Mouse (Mus musculus): ENCODE data around the gene Gfra1. TPM values are rescaled to one million over a fixed set of nuclear protein-coding genes. Genes with fewer than 3 reads are reported as not detected.

Gene Gfra1
- polyA plus RNA-seq, 1 experiment from 2014 or later = 9.1 TPM

- no peak overlapping the region for H3K4me2 ChIP-seq
- H3K4me1 ChIP-seq = peaks cover 25% of the 10 kb centered on the region; the same call in 1 of the 2 replicates
- H3K27ac ChIP-seq = no peak overlapping the region
- no peaks in the 10 kb centered on the region for H3K36me3 ChIP-seq
- no peak for ATAC-seq
- H3K9me3 ChIP-seq (replicated peaks) = no peaks in the 10 kb centered on the region
- no peak overlapping the region for H3K4me3 ChIP-seq
- WGBS (ENCODE audit: insufficient replicate concordance) = 70% methylated on average over 4 of the region's 4 CpGs
- no peaks in the 10 kb centered on the region; the same call in 1 of the 2 replicates for H3K27me3 ChIP-seq (replicated peaks)
- H3K9ac ChIP-seq = no peak overlapping the region
These were observed 16.9 kb downstream of the Gfra1 start for GRCm38 (mm10) chr19:58438762-58439161.

DNA sequence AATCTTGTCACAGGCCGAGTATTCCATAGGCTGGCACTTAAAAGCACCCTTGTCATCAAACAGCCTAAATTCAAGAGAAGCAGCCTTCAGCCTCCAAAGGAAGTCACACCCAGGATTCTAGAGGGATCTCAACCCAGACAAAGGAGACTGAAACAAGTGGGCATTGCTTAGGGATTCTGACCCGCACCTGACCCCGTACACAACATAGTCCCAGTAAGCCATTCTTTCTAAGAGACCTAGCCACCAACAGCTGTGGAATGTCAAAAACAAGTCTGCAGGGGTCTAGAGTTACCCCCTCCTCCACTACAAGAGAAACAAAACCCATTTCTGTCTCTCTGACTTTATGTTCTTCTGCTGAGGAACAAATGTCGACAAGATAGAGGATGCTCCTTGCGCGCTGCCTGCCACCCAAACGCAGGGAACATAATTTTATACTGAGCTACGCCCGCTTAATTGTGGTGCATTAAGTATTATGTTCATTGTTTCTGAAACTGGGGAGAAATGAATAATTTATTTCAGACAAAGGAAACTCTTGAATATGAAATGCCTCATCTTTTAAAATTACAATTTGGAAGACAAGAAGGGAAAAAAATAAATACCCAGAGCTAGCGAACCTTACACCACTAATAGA, 18.2 kb downstream of the Gfra1 start:
- no peak for ATAC-seq
- Histone ChIP-seq H3K36me3 (no peaks in the 10 kb centered on the region), H3K4me3 (no peak overlapping the region), H3K4me1 (peaks cover 18% of the 10 kb centered on the region; the same call in 1 of the 2 replicates), H3K9me3 (replicated peaks) (no peaks in the 10 kb centered on the region), H3K9ac (no peak overlapping the region), H3K27me3 (replicated peaks) (no peaks in the 10 kb centered on the region; the same call in 1 of the 2 replicates), H3K27ac (no peak overlapping the region), H3K4me2 (no peak overlapping the region)
- WGBS (ENCODE audit: insufficient replicate concordance) = 71% methylated on average over 10 of the region's 10 CpGs

GRCm38 (mm10) chr19:58436874-58437273, 18.8 kb downstream of the Gfra1 start:
- H3K9ac ChIP-seq = no peak overlapping the region
- no peak for ATAC-seq
- peaks cover 12% of the 10 kb centered on the region; the same call in 1 of the 2 replicates for H3K4me1 ChIP-seq
- no peak overlapping the region for H3K4me2 ChIP-seq
- H3K4me3 ChIP-seq = no peak overlapping the region
- 47% methylated on average over 3 of the region's 3 CpGs for WGBS (ENCODE audit: insufficient replicate concordance)
- no peaks in the 10 kb centered on the region for H3K36me3 ChIP-seq
- no peaks in the 10 kb centered on the region for H3K9me3 ChIP-seq (replicated peaks)
- H3K27ac ChIP-seq = no peak overlapping the region
- H3K27me3 ChIP-seq (replicated peaks) = no peaks in the 10 kb centered on the region

DNA sequence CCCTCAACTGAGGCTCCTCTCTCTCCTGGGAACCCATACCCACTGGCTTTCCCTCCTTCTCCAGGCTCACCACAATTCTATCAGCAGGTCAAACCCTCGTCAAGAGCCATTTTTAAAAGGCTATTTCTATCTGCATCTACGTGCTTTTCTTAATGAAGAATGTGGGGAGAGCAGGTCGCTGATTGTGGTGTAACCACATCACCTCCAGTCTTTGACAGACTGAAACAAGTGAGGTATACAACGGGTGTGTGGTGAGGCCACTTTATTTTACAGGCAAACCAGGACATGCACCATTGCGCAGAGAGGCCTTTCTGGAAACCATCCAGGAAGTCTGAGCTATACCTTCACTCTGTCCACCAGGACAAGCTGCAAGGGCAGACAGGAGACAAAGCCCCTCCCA, 19.8 kb downstream of the Gfra1 start:
- Histone ChIP-seq H3K4me2 (no peak overlapping the region), H3K9me3 (replicated peaks) (no peaks in the 10 kb centered on the region), H3K36me3 (no peaks in the 10 kb centered on the region), H3K27me3 (replicated peaks) (no peaks in the 10 kb centered on the region), H3K4me1 (0 out of 2 replicates have a peak, but pooled peaks cover 10% of the 10 kb centered on the region), H3K4me3 (no peak overlapping the region), H3K27ac (no peak overlapping the region), H3K9ac (no peak overlapping the region)
- no peak for ATAC-seq
- 56% methylated on average over 5 of the region's 5 CpGs for WGBS (ENCODE audit: insufficient replicate concordance)

DNA sequence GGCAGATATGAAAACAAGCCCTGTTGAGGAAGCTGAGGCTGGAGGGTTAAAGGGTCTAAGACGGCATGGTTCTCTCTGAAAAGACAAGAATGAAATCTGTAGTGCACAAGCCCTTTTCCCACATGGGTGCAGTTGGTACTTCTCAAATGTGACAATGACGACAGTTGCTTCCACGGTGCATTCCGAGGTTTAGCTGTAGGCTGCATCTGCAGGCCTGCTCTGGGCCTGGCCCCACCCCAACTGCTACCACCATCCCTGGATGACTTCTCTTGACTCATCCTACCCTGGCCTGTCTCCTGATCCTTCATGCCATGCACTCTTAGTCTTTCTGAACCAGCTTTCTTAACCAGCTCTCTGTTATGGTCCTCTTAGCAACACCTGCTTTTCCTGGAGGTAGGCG, 22.9 kb downstream of the Gfra1 start:
- H3K4me1 ChIP-seq = 0 out of 2 replicates have a peak, but pooled peaks cover 7% of the 10 kb centered on the region
- H3K4me2 ChIP-seq = no peak overlapping the region
- WGBS (ENCODE audit: insufficient replicate concordance) = 54% methylated on average over 5 of the region's 5 CpGs
- H3K27ac ChIP-seq = no peak overlapping the region
- H3K36me3 ChIP-seq = no peaks in the 10 kb centered on the region
- H3K9me3 ChIP-seq (replicated peaks) = no peaks in the 10 kb centered on the region
- no peak for ATAC-seq
- H3K27me3 ChIP-seq (replicated peaks) = no peaks in the 10 kb centered on the region
- no peak overlapping the region for H3K4me3 ChIP-seq
- H3K9ac ChIP-seq = no peak overlapping the region

GRCm38 (mm10) chr19:58428546-58428945, 27.2 kb downstream of the Gfra1 start:
- no peaks in the 10 kb centered on the region for H3K4me1 ChIP-seq
- H3K9me3 ChIP-seq (replicated peaks) = no peaks in the 10 kb centered on the region
- H3K27me3 ChIP-seq (replicated peaks) = no peaks in the 10 kb centered on the region
- H3K9ac ChIP-seq = no peak overlapping the region
- WGBS (ENCODE audit: insufficient replicate concordance) = 56% methylated on average over 4 of the region's 4 CpGs
- no peak overlapping the region for H3K27ac ChIP-seq
- ATAC-seq = no peak
- no peak overlapping the region for H3K4me3 ChIP-seq
- H3K4me2 ChIP-seq = no peak overlapping the region
- H3K36me3 ChIP-seq = no peaks in the 10 kb centered on the region

- H3K9ac ChIP-seq = no peak overlapping the region
- WGBS (ENCODE audit: insufficient replicate concordance) = 72% methylated on average over 2 of the region's 2 CpGs
- no peaks in the 10 kb centered on the region for H3K9me3 ChIP-seq (replicated peaks)
- H3K4me2 ChIP-seq = no peak overlapping the region
- H3K36me3 ChIP-seq = no peaks in the 10 kb centered on the region
- H3K27ac ChIP-seq = no peak overlapping the region
- H3K27me3 ChIP-seq (replicated peaks) = no peaks in the 10 kb centered on the region
- ATAC-seq = no peak
- H3K4me1 ChIP-seq = no peaks in the 10 kb centered on the region
- H3K4me3 ChIP-seq = no peak overlapping the region
These were observed 28.4 kb downstream of the Gfra1 start for GRCm38 (mm10) chr19:58427348-58427747.

- WGBS (ENCODE audit: insufficient replicate concordance) = 59% methylated on average over 2 of the region's 2 CpGs
These were observed 30.8 kb downstream of the Gfra1 start for GRCm38 (mm10) chr19:58424928-58425327.

GRCm38 (mm10) chr19:58424179-58424578, 31.5 kb downstream of the Gfra1 start:
- Histone ChIP-seq H3K27me3 (replicated peaks) (no peaks in the 10 kb centered on the region), H3K4me2 (no peak overlapping the region), H3K9ac (no peak overlapping the region), H3K36me3 (no peaks in the 10 kb centered on the region), H3K4me3 (no peak overlapping the region), H3K27ac (no peak overlapping the region), H3K4me1 (no peaks in the 10 kb centered on the region), H3K9me3 (replicated peaks) (no peaks in the 10 kb centered on the region)
- WGBS (ENCODE audit: insufficient replicate concordance) = 58% methylated on average over 3 of the region's 3 CpGs
- no peak for ATAC-seq

More at GRCm38 (mm10) chr19:58424928-58425327, 30.8 kb downstream of the Gfra1 start:
- Histone ChIP-seq H3K9me3 (replicated peaks) (no peaks in the 10 kb centered on the region), H3K4me1 (no peaks in the 10 kb centered on the region), H3K27me3 (replicated peaks) (no peaks in the 10 kb centered on the region), H3K4me3 (no peak overlapping the region), H3K36me3 (no peaks in the 10 kb centered on the region), H3K9ac (no peak overlapping the region), H3K27ac (no peak overlapping the region), H3K4me2 (no peak overlapping the region)
- ATAC-seq = no peak

- Histone ChIP-seq H3K27me3 (replicated peaks) (no peaks in the 10 kb centered on the region), H3K4me2 (no peak overlapping the region), H3K4me3 (no peak overlapping the region), H3K4me1 (no peaks in the 10 kb centered on the region), H3K9me3 (replicated peaks) (no peaks in the 10 kb centered on the region), H3K36me3 (no peaks in the 10 kb centered on the region), H3K9ac (no peak overlapping the region), H3K27ac (no peak overlapping the region)
- no peak for ATAC-seq
- WGBS (ENCODE audit: insufficient replicate concordance) = 56% methylated on average over 4 of the region's 4 CpGs
These were observed 32.7 kb downstream of the Gfra1 start for GRCm38 (mm10) chr19:58422916-58423493.

DNA sequence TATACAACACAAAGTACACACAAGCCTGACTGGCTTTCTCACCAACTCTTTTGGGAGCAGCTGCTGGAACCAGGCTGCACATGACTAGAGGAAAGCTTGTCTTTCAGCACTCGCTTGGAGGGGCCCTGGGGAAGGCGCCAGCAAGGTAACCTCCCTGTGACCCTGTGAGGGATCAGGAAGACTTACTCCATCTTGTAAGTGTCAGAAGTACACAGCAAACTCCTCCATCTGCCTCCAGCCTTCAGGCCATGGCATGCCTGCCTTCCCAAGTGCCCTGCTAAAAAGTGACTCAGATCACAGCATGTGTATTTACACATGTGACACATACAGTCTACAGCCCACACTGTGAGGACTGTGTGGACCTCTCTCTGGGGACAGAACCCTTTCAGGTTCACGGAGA, 36.0 kb downstream of the Gfra1 start:
- Histone ChIP-seq H3K9me3 (replicated peaks) (no peaks in the 10 kb centered on the region), H3K27ac (no peak overlapping the region), H3K4me2 (no peak overlapping the region), H3K27me3 (replicated peaks) (no peaks in the 10 kb centered on the region), H3K36me3 (0 out of 2 replicates have a peak, but pooled peaks cover 3% of the 10 kb centered on the region), H3K9ac (no peak overlapping the region), H3K4me1 (no peaks in the 10 kb centered on the region), H3K4me3 (no peak overlapping the region)
- WGBS (ENCODE audit: insufficient replicate concordance) = 48% methylated on average over 3 of the region's 3 CpGs
- ATAC-seq = no peak

DNA sequence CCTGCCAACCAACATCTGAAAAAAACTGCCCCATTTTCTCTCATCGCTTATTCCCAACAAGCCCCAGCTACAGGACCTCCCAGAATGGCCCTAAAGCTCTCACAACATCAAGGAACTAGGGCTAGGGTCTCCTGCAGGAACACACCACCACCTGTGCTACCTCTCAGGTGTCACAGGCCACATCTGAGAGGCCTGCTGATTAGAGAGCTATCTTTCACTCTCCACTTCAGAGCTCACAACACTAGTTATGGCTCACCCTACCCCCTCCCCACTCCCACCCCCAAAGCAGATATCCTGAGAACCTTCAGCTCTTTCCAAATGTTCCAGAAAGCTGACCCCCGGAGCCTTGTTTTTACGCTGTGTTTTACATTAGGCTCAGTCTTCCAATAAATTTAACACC, 36.4 kb downstream of the Gfra1 start:
- Histone ChIP-seq H3K36me3 (0 out of 2 replicates have a peak, but pooled peaks cover 3% of the 10 kb centered on the region), H3K27me3 (replicated peaks) (no peaks in the 10 kb centered on the region), H3K4me3 (no peak overlapping the region), H3K27ac (no peak overlapping the region), H3K4me1 (no peaks in the 10 kb centered on the region), H3K9me3 (replicated peaks) (no peaks in the 10 kb centered on the region), H3K4me2 (no peak overlapping the region), H3K9ac (no peak overlapping the region)
- WGBS (ENCODE audit: insufficient replicate concordance) = 65% methylated on average over 3 of the region's 3 CpGs
- ATAC-seq = no peak

Measured in liver, embryonic 12.5 days (tissue).